Mouse (Mus musculus): Measurements from ENCODE around the gene Dmrtb1. TPM values are rescaled to one million over a fixed set of nuclear protein-coding genes. Genes with fewer than 3 reads are reported as not detected.

Gene Dmrtb1
- total and polyA plus RNA-seq, 3 experiments, result not detected

DNA sequence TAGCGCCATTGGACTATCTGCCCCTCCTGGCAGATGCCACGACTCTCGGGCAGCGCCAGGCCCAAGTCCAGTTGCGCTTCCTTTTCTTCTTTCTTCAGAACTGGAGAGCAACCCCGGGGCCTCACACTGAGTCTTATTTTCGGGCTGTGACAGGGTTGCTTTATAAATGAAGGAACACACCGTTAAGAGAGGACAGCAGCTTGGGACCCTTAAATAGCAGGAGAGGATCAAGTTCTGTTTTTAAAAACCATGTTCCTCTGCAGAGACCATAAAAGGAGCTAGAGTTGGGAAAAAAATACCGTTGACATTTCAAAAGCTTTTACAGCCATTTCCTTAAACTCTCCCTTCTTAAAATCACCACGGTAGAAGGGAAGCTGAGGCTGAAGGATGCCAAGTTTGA, 8.4 kb downstream of the Dmrtb1 start:
- no peak overlapping the region for H3K9ac ChIP-seq (ENCODE audit: control insufficient read depth, low read depth, low read length, poor library complexity, severe bottlenecking)
- no peaks in the 10 kb centered on the region for H3K79me2 ChIP-seq (ENCODE audit: control insufficient read depth, insufficient read depth, low read length, poor library complexity)
- no peaks in the 10 kb centered on the region for H3K4me1 ChIP-seq (ENCODE audit: control insufficient read depth in 1 of 2, insufficient read depth in 2 of 2, low read length in 2 of 2)
- H3K27me3 ChIP-seq (ENCODE audit: control insufficient read depth in 1 of 2, insufficient read depth in 2 of 2, low read length in 2 of 2), result peaks cover 5 to 7% of the 10 kb centered on the region in 2 experiments; a peak in 3 of 4 replicates
- no peak overlapping the region for H3K27ac ChIP-seq (ENCODE audit: control insufficient read depth, low read depth, low read length)
- TF ChIP-seq POLR2A (IDR thresholded peaks at IDR 0.05; ENCODE audit: control insufficient read depth in 1 of 2, insufficient read depth in 1 of 2, low read depth in 1 of 2, low read length in 2 of 2, poor library complexity in 1 of 2) (no peak), TAL1 (IDR thresholded peaks at IDR 0.05; ENCODE audit: low read length) (no peak), CHD2 (IDR thresholded peaks at IDR 0.05; ENCODE audit: low read length) (no peak), MEF2A (IDR thresholded peaks at IDR 0.05; ENCODE audit: extremely low read depth, insufficient replicate concordance, low read depth, low read length, poor library complexity, severe bottlenecking) (no peak), POLR2AphosphoS2 (IDR thresholded peaks at IDR 0.05; ENCODE audit: low read length) (no peak), HCFC1 (IDR thresholded peaks at IDR 0.05; ENCODE audit: low read depth, low read length) (no peak), MAFK (IDR thresholded peaks at IDR 0.05; ENCODE audit: borderline replicate concordance, low read depth, low read length) (no peak)
- H3K4me3 ChIP-seq (ENCODE audit: control insufficient read depth in 1 of 2, insufficient read depth in 1 of 2, low read depth in 2 of 2, low read length in 2 of 2), result no peak overlapping the region
- H3K36me3 ChIP-seq (ENCODE audit: control insufficient read depth in 1 of 2, insufficient read depth in 2 of 2, low read length in 2 of 2), result no peaks in the 10 kb centered on the region
- H3K9me3 ChIP-seq (replicated peaks; ENCODE audit: insufficient read depth, low read length), result no peaks in the 10 kb centered on the region
- no peak for DNase-seq (ENCODE audit: low read depth, low spot score)

DNA sequence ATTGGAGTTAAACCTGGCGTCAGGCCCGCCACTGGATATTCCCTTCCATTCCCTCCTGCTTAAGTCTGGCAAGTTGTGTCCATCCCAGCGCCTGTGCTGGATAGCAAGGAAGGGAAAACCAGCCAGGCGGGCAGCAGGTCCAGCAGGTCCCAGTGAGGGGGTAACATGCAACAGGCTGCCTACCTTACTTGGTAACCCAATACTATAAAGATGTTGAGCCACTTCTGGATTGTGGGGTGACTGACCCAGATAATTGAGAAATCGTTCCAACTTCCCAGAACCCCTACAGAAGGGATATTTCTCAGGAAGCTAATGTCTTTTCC, 9.7 kb downstream of the Dmrtb1 start:
- Histone ChIP-seq H3K9ac (ENCODE audit: control insufficient read depth, low read depth, low read length, poor library complexity, severe bottlenecking) (no peak overlapping the region), H3K4me1 (ENCODE audit: control insufficient read depth in 1 of 2, insufficient read depth in 2 of 2, low read length in 2 of 2) (no peaks in the 10 kb centered on the region), H3K36me3 (ENCODE audit: control insufficient read depth in 1 of 2, insufficient read depth in 2 of 2, low read length in 2 of 2) (no peaks in the 10 kb centered on the region), H3K27ac (ENCODE audit: control insufficient read depth, low read depth, low read length) (no peak overlapping the region), H3K27me3 (ENCODE audit: control insufficient read depth in 1 of 2, insufficient read depth in 2 of 2, low read length in 2 of 2) (peaks cover 10 to 11% of the 10 kb centered on the region in 2 experiments), H3K9me3 (replicated peaks; ENCODE audit: insufficient read depth, low read length) (no peaks in the 10 kb centered on the region), H3K4me3 (ENCODE audit: control insufficient read depth in 1 of 2, insufficient read depth in 1 of 2, low read depth in 2 of 2, low read length in 2 of 2) (no peak overlapping the region), H3K79me2 (ENCODE audit: control insufficient read depth, insufficient read depth, low read length, poor library complexity) (no peaks in the 10 kb centered on the region)
- no peak for TF ChIP-seq ZKSCAN1 (IDR thresholded peaks at IDR 0.05; ENCODE audit: low read depth, low read length)
- no peak for TF ChIP-seq ELF1 (IDR thresholded peaks at IDR 0.05; ENCODE audit: low read depth, low read length)
- no peak for TF ChIP-seq TCF12 (IDR thresholded peaks at IDR 0.05; ENCODE audit: low read depth, low read length)
- TF ChIP-seq UBTF (IDR thresholded peaks at IDR 0.05; ENCODE audit: borderline replicate concordance, insufficient read depth, low read depth, low read length), result no peak
- TF ChIP-seq JUND (IDR thresholded peaks at IDR 0.05; ENCODE audit: low read depth, low read length), result no peak
- no peak for DNase-seq (ENCODE audit: low read depth, low spot score)

DNA sequence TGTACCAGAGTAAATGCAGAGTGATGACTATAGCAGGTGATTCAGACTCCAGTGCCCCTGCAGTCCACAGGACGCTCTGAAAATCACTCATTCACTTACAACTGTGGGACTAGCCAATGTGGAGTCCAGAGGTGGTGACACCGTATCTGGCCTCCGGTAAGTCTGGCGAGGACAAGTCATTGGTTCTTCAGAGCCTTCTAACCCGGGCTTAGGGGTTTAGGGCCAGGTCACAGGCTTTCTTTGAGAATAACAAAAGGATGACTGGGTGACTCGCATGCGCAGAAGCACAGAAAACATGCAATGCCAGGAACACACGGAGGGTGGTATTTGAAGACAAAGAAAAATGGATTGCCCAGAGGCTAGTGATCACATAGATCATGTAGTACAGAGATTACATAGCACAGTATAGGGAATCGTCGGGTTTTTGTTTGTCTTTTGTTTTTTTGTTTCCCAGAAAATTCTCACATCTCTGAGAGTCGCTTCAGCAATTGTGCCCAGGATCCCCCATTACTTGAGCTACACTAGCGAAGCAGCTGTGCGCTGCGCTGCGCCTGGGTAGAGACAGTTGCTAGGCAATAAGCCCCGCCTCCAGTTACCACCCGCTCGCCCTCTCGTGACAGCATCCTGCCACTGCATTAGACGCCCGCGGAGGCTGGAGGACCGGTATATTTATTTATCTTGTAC, 10.2 kb downstream of the Dmrtb1 start:
- no peak overlapping the region for H3K9ac ChIP-seq (ENCODE audit: control insufficient read depth, low read depth, low read length, poor library complexity, severe bottlenecking)
- H3K27me3 ChIP-seq (ENCODE audit: control insufficient read depth in 1 of 2, insufficient read depth in 2 of 2, low read length in 2 of 2), result peaks cover 11 to 12% of the 10 kb centered on the region in 2 experiments
- no peaks in the 10 kb centered on the region for H3K79me2 ChIP-seq (ENCODE audit: control insufficient read depth, insufficient read depth, low read length, poor library complexity)
- H3K9me3 ChIP-seq (replicated peaks; ENCODE audit: insufficient read depth, low read length), result no peaks in the 10 kb centered on the region
- H3K4me3 ChIP-seq (ENCODE audit: control insufficient read depth in 1 of 2, insufficient read depth in 1 of 2, low read depth in 2 of 2, low read length in 2 of 2), result no peak overlapping the region
- no peak overlapping the region for H3K27ac ChIP-seq (ENCODE audit: control insufficient read depth, low read depth, low read length)
- DNase-seq (ENCODE audit: low read depth, low spot score), result peak; percentile 81
- H3K4me1 ChIP-seq (ENCODE audit: control insufficient read depth in 1 of 2, insufficient read depth in 2 of 2, low read length in 2 of 2), result no peaks in the 10 kb centered on the region
- no peaks in the 10 kb centered on the region for H3K36me3 ChIP-seq (ENCODE audit: control insufficient read depth in 1 of 2, insufficient read depth in 2 of 2, low read length in 2 of 2)
- TF ChIP-seq TBP (IDR thresholded peaks at IDR 0.05; ENCODE audit: low read depth, low read length), result no peak
- TF ChIP-seq SIN3A (IDR thresholded peaks at IDR 0.05; ENCODE audit: low read length), result no peak
- no peak for TF ChIP-seq TCF12 (IDR thresholded peaks at IDR 0.05; ENCODE audit: low read depth, low read length)
- no peak for TF ChIP-seq MAX (IDR thresholded peaks at IDR 0.05; ENCODE audit: low read length)
- peak; percentile 37; the same call in 1 of the 2 replicates for TF ChIP-seq RCOR1 (IDR thresholded peaks at IDR 0.05; ENCODE audit: low read depth, low read length)
- no peak for TF ChIP-seq ZKSCAN1 (IDR thresholded peaks at IDR 0.05; ENCODE audit: low read depth, low read length)
- TF ChIP-seq KAT2A (conservative IDR thresholded peaks at IDR 0.05; ENCODE audit: low read depth, low read length), result no peak
- TF ChIP-seq JUND (IDR thresholded peaks at IDR 0.05; ENCODE audit: low read depth, low read length), result no peak
- no peak for TF ChIP-seq E2F4 (IDR thresholded peaks at IDR 0.05; ENCODE audit: borderline replicate concordance, low read depth, low read length)
- no peak for TF ChIP-seq MAFK (IDR thresholded peaks at IDR 0.05; ENCODE audit: borderline replicate concordance, low read depth, low read length)
- TF ChIP-seq ZNF384 (IDR thresholded peaks at IDR 0.05; ENCODE audit: low read depth, low read length), result no peak
- no peak for TF ChIP-seq UBTF (IDR thresholded peaks at IDR 0.05; ENCODE audit: borderline replicate concordance, insufficient read depth, low read depth, low read length)
- TF ChIP-seq POLR2A (IDR thresholded peaks at IDR 0.05; ENCODE audit: control insufficient read depth in 1 of 2, insufficient read depth in 1 of 2, low read depth in 1 of 2, low read length in 2 of 2, poor library complexity in 1 of 2), result no peak
- TF ChIP-seq HCFC1 (IDR thresholded peaks at IDR 0.05; ENCODE audit: low read depth, low read length), result no peak
- TF ChIP-seq EP300 (IDR thresholded peaks at IDR 0.05; ENCODE audit: low read depth in 1 of 2, low read length in 2 of 2), result no peak
- no peak for TF ChIP-seq ZMIZ1 (IDR thresholded peaks at IDR 0.05; ENCODE audit: low read depth, low read length)
- no peak for TF ChIP-seq NELFE (IDR thresholded peaks at IDR 0.05; ENCODE audit: low read depth, low read length)
- TF ChIP-seq ETS1 (IDR thresholded peaks at IDR 0.05; ENCODE audit: low read depth, low read length), result no peak
- peak; percentile 15 for TF ChIP-seq RAD21 (IDR thresholded peaks at IDR 0.05; ENCODE audit: low read depth, low read length)
